Mouse (Mus musculus) cerebellum, adult 8-10 months (tissue): Measurements from ENCODE around the gene Gm7075.
"Not testable (repeated sequence)": the region's sequence is repeated elsewhere in the genome, so short reads cannot be mapped to it uniquely, and the experiment has no call there.

ENCODE experiments used
- DNase-seq: peaks from one replicate; pipeline ENCODE4 v3.0.0; 2022

Gm7075 gene

DNA sequence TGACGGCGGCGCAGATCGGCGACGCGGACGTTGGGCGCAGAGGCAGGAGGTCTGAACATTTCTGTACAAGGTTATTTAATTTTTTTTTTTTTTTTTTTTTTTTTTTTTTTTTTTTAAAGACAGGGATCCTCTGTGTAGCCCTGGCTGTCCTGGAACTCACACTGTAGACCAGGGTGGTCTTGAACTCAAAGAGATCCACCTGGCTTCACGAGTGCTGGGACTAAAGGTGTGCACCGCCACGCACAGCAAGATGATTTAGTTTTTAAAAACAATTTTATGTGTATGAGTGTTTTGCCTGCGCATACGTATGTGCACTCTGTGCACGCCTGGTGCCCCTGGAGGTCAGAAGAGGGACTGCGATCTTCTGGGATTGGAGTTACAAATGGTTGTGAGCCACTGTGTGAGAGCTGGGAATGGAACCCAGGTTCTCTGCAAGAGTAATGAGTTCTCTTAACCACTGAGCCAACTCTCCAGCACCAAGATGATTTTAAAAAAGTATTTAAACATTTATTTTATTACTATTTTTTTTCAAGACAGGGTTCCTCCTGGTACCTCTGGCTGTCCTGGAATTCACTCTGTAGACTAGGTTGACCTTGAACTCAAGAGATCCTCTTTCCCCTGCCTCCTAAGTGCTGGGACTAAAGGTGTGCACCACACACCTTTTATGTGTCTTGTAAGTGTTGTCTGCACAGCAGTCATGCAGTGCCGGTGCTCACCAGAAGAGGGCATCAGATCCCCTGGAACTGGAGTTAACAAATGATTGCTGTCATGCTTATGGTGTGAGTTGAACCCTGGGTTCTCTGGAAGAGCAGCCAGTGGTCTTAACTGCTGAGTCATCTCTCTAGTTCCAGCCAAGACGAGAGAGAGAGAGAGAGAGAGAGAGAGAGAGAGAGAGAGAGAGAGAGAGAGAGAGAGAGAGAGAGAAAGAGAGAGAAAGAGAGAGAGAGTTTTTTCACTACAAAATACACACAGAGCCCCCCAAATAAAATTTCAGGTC lies at the start of gene Gm7075:
TSS of gene Gm7075 (minus strand) at position 51 of the 997 bp plus-strand sequence.
- no peak for DNase-seq

DNA sequence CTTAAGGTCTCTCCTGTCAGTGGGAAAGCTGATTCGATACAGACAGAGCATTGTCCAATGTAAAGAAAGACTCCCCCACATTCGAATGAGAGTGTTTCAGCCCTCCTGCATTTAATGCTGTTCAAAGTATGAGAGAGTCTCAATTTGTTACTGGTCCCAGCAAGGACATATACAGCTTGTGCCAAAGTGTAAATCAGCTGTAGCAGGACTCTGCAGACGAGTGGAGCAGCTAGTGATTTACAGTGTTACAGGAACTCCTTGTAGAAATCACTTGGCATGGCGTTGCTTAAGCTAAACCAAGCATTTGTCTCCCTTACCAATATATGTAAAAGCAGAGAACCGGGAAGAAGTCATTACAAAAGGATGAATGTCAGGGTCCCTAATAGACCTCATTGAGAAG lies 39.3 kb upstream of the Gm7075 start:
- DNase-seq: no peak

DNA sequence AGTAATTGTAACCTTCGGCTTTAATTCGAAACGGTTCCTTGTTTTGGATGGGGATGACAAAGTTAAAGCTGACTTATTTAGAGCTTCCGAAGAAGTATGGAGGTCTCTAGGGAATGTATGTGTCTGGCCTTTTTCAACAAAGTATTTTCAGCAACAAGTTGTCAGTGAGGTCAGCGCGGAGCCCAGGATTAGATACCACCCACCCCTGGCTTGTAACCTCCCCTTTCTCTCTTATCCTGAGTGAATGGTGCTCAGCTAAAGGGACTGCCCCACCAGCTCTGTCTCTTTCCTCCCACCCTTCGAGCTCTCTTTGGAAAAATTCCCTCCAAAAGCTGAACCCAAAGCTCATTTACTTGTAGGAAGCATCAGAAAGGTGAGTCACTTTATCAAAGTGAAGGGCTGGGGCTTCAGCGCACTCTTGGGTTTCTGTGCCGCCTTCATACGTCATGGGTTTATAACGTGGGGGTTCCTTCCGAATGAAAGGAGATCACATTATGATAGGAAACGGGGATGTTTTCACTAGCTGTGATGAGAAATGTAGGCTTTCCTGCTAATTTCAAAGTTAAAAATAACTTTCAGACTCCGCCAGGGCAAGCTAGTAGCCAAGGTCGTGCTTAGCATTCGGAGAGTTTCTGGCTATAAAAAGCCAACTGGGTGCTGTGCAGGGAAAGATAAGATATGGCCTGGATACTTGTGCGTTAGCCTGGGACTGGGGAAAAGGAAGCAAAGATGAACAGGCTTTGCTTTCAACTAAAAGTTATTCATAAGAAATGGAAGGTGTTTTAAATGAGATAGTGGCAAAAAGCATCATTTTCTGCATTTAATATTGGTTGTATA lies 35.9 kb upstream of the Gm7075 start:
- no peak for DNase-seq

DNA sequence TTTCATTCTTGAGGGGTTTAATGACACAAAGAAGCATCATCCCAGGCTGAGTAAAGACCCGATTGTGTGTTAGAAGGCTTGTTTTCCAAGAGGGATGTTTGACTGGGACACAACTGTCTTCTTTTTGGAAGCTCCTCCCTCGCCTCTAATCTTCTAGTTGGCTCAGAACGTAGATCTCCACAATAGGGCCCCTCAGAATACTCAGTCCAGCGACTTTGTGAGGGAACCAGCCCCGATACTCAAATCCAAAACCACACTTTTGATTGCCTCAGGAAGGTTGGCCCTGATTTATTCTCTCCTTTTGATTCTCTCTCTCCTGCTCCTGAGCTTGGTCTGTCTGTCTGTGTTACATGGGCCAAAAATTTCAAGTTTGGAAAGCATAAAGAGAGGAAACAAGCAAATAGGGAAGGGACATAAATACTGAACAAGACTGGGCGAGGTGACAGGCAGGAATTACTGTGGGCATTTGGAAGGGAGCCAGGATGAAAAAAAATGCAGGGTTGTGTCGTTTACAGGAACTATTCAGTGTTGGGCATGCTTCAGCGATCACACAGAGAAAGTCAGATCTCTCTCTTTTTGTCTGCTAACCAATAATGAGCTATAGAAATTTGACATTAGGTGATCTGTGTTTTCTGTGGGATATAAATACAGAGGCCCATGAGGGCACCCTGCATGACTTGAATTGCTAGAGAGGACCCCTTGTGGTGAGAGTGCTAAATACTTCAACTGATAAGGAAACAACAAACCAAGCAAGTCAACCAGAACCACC lies 33.7 kb upstream of the Gm7075 start:
- no peak for DNase-seq

DNA sequence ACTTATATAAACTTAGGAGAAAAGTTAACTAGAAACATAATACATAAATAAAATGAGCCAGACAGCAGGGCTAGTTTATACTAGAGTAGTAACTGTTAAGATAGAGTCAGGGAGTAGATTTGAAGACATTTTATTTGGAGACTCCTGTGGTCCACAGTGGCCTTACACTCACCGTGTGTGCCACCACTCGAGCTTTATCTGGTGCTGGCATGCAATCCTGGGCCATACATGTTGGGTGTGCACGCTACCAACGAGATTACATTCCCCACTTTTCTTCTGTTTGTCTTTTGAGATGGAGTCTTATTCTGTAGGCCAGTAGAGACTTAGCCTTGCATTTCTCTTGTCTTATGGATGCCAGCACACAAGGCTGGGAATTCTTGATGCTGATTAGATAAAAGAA lies 32.3 kb upstream of the Gm7075 start:
- no peak for DNase-seq

DNA sequence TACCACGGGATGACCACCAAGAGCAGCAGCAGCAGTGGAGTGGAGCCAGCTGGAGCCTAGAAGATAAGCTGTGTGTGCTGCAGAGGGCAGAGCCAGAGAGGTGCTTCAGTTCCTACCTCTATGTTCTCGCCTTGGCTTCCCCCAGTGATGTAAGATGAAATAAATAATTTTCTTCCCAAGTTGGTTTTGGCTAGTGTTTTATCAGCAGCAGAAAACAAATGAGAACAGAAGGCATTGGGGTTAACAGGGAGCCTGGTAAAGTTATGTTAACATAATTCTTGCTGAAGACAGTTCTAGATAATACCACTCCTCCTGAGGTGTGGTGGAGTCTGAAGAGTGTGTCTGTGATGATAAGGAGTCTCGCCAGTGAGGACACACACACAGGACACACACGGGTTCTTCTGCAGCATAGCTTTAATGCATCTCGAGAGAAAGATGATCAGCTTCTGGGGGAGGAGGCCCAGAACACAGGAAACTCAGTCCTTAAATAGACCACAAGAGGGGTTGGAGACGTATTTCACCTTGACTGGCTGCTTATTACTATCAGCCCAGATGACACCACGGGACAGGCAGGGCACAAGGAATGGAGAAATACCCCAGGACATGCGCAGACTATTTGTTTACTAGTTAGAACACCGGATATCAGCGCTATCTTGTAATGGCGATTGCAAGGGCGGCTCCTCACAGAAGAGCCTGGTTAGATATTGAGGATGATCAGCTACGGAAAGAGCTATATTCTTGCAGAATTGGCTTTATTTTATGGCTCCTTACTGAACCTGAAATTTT lies 23.2 kb upstream of the Gm7075 start:
- not testable (repeated sequence) for DNase-seq

DNA sequence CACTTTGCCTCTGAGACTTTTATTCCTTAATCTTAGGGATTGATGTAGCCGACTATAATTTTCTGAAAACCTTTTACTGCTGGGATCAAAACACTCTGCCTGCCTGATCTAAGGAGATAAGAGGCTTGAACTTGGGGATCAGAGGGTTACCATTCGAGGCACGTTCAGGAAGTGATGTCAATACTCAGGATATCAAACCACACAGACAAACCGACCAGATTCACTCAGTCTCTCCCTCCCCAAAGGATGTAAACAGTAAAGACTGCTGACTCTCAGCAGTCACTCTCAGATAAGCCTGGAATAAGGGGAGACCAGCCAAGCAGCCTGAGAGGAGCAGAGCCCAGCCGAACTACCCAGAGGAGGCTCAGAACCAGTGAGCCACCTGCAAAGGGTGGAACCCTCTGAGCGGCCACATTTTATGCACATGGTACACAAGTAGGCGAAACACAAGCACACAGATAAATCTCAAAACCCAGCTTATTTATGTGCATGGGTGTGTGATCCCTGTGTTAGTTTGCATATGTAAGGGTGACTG lies 18.2 kb upstream of the Gm7075 start:
- no peak for DNase-seq

DNA sequence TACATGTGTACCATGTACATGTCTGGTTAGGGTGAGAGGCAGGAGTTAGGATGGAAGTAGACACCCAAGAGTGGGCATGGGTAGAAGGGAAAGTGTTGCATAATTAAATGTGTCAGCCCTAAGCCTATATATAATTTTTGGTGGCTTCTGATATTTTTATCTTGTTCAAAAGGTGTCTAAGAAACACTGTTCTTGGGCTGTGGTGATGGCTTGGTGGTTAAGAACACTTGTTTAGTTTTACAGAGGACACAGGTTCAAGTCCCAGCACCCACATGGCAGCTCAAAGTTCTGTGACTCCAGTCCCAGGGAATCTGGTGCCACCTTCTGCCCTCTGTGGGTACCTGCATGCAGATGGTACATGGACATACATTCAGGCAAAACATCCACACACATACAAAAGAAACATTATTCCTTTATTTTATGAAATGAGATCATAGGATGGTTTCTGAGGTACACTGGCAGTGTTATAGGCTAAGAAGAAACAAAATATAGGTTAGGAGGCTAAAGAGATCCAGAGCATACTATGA lies 17.2 kb upstream of the Gm7075 start:
- DNase-seq: no peak

DNA sequence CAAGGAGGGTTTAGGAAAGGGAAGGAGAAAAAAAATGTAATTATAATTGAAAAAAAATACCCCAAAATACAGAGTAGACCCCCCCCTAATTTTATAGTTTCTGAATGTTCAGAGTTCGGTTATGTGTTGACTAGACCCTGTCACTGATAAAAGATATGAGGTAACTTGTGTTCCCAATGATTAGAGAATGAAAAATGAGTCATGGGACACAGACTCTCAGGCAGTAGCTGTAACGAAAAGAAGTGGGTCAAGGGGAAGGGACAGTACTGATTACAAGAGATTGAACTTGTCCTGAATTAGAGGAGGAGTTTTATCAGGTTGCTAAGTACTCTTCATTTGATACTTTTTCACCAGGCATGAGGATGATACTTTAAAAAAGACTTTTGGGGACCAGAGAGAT lies 11.3 kb upstream of the Gm7075 start:
- no peak for DNase-seq

DNA sequence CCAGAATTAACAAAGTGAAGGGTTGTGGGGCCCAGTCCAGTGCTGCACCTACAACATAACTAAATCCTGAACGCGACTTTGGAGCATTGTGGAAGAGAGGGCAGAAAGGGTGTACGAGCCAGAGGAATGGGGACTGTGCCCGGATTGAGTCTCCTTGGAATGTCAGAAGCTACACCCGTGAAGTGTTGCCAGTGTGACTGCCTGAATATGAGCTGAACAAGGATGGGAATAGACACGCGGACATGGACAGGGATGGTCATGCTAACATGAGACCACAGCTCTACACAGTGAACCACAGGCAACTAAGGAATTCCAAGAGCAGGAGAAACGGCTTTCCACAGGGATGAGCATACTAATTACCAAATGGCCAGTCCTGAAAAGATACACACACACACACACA lies 10.5 kb upstream of the Gm7075 start:
- DNase-seq: no peak

DNA sequence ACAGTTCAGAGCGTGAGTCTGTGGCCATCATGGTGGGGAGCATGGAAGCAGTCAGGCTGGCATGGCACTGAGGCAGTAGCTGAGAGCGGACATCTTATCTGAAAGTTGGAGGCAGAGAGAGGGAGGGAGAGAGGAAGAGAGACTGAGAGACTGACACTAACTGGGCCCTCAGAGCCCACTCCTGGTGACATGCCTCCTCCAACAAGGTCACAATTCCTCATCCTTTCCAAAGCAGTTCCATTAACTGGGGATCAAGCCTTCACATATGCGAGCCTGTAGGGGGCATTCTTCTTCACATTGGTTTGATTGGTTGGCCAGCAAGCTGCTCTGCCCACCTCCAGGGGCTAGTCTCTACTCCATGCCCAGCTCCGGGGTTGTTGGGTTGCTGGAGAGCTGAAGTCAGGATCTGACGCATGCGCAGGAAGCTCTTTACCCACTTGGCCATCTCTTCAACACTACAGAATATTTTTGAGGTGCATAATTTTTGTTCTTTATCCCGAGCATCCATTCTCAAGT lies 9.7 kb upstream of the Gm7075 start:
- no peak for DNase-seq

DNA sequence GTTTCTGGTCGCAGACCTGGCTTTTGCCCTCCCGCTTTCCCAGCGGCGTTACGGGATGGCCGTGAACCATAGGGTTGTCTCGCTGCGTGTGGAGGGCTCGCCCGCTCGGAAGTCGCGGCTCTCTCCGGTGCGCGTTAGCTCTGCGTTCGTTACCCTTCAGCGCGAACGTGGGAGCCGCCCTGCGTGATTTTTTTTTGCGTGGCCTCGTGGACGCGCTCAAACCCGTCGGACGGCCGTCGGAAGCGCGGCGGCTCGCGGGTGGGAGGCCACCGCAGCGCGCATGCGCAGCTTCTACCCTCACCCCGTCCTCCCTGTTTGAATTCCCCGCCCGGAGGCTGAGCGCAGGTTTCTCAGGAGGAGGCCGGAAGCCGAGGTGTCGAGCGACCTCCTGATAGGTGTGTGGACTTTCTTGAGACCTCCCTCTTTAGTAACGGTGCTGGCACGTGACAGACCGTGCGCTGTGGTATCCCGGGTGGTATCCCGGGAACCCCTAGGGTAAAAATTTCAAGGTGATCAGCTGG lies 8.3 kb upstream of the Gm7075 start, which contains the start of gene Ctnna3:
TSS of gene Ctnna3 (plus strand) at position 314 of the 521 bp plus-strand sequence.
- peak; percentile 88 for DNase-seq

DNA sequence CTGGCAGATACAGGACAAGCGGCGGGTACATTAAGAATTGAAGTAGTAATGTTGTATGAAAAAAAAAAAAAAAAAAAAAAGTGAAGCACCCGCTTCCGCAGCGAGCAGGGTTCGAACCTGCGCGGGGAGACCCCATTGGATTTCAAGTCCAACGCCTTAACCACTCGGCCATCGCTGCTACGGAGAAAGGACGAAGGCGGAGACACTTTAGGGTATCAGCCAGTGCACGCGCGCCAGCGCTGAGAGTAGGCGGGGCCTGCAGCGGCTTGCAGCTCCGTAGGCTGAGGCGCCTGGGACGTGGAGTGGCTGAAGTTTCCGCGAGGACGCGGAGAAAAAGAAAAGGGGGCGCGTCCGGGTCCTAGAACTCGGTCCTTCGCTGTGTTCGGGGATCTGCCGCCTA lies 7.8 kb upstream of the Gm7075 start:
- DNase-seq: peak; percentile 100

DNA sequence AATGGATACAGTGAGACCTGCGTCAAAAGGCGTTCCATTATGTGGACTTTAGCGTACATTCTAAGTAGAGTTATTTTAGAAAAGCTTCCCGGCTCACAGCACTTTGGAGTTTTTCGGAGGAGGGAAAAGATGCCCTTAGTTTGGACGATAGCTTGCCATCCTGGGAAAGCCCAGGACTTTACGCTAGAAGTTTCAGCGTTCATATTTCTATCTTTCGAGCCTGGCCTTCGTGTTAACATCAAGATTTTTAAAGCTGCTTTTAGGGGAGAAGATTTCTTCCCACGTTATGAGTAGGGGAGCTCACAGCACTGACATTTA lies 7.4 kb upstream of the Gm7075 start:
- DNase-seq: no peak

DNA sequence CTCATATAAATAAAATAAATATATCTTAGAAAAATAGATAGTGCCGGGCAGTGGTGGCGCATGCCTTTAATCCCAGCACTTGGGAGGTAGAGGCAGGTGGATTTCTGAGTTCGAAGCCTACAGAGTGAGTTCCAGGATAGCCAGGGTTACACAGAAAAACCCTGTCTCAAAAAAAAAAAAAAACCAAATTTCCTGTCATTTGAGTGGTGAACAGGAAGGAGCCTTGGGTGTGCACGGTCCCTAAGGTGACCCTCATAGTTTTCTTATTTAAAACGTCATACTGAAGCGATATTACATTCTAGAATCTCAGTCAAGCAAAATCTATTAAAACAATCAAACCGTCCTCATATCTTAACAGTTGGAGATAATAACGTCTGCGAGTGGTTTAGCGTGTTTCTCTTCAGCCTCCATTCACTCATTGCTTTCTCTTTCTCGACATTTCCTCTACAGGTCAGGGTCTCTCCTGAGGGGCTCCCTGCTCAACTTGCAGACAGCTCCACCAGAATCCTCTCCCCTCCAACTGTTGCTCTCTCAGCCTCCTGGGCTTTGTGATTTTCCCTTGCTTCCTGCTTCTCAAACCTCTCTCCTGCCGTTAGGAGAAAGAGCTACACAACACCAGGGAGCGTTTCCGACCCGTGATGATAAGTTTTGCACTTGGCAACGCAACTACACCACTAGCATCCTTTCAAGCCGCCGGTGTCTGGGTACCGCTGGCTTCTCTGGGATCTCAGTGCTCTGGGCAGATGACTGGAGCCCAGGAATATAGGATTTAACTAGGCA lies 6.8 kb upstream of the Gm7075 start:
- DNase-seq: peak; percentile 34

DNA sequence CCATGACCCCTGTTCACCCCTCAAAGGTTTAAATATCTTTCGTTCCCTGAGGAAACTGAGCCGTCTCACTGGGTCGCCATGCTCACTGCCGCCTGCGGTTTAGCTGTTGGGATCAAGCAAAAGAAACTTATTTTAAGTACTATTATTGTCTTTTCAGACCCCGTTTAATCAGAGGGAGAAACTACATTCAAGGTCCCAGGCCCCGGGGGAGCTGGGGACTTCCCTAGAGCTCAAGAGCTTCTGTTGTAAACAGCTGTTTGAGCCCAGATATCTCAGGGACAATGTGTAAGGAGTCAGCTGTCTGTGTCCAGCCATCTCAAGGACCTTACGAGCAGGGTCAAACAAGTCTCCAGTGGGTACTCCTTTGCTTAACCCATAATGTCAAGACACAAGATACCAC lies 5.6 kb upstream of the Gm7075 start:
- DNase-seq: no peak

DNA sequence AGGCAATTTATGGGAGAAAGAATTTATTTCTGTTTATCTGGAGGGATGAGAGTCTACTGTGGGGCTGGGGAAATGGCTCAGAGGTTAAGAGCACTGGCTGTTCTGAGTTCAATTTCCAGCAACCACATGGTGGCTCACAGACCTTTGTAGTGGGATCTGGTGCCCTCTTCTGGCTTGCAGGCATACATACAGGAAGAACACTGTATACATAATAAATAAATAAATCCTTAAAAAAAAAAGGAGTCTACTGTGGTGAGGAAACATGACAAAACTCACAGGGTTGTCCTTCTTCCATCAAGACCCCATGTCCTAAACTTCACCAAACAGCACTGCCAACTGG lies 2.9 kb upstream of the Gm7075 start:
- no peak for DNase-seq

DNA sequence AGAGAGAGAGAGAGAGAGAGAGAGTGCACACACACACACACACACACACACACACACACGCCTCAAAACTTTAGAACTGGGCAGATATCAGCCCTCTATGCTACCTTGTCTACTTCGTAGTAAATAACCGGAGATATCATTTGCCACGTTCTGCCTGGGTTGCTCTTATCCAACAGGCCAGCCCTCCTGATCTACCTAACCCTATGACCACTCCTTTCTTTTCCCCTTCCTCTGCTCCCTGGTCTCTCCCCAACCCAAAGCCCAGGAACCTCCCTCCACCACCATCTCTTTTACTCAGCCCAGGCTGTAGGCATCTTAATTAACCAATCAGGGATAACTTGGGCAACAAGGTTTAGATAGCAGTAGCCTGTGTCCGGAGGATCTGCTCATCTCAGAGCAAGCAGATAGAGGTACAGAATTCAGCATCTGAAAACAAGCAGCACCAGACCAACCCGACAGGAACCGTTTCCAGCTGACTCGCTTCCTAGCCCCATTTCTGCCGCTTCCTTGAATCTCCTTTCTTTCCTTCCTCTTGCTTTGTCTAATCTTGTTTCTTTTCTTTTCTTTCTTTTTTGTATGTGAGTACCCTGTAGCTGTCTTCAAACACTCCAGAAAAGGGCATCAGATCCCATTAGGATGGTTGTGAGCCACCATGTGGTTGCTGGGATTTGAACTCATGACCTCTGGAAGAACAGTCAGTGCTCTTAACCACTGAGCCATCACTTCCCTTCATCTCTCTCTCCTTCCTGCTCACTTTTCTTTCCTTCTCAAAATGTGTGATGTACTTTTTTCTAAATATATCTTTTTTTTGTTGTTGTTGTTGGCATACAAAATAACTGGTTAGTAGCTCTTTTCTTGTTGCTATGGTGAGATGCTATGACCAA lies 2.2 kb upstream of the Gm7075 start:
- DNase-seq: no peak

DNA sequence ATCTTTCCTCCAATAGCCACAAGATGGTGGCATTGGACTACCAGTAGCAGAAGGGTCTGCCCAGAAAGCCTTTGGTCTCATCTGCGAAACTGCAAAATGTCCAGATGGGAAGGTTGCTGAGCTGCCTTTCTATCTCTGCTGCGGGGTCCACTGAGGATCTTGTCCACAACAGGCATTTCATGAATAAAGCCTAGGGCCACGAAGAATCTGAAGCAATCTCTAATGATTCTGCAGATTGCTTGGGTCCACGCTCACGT lies 1.1 kb upstream of the Gm7075 start:
- DNase-seq: no peak

DNA sequence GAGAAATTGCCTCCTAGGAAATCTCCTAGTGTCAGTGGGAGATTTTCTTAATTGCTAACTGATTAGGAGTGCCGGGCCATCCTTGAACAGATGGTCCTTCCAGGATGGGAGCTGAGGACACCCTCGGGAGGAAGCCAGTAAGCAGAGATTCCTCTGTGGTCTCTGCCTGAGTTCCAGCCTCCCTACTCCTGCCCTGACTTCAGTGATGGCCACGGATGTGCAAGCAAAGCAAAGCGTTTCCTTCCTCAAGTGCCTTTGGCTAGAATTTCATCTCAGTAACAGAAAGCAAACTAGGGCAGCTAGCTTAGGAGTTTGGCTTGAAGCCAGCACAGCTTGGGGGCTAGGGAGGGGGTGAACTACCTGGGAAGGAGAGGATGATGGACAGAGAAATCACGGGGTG lies 4.5 kb downstream of the Gm7075 start:
- no peak for DNase-seq
